Mouse (Mus musculus): ENCODE data around the gene Slc38a9.

The Slc38a9 gene

DNA sequence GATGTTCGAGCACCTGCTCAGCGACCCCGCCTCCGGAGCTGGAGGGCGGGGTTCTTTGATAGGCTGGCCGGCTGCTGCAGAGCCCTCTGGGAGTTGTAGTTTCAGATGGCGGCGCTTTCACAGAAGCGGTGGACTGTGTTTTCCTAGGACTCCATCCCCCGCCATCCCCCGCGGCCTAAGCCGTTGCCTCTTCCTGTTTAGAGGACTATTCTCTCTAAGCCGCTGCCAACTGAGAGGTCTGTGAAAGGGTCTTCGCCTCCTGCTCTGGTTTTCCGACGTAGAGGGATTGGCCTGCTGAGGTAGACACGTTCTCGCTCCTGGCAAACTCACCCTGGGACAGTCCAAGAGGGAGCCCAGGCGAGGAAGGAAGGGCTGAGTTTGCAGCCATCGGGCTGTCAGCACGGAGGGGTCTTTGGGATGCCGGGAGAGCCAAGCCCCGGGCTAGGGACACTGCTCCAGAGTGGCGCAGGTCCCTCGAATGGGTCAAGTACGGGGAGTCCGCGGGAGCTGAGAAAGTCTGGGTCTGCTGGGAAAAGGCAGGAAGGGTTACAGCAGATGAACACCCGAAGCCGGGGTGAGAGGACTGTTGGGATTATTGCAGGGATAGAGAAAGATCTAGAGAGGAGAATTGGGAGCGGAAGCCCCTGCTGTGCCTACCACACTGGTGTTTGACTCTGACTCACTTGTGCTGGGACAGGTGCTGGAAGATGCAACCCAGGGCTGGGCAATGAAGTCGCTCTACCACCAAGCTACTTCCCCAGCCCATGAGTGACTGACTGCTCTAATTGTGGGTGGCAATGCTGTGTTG, at the start of gene Slc38a9:
TSS of gene Slc38a9 (plus strand) at position 178 of the 808 bp plus-strand sequence.
- DNase-seq (ENCODE audit: low read depth, low spot score) = peak; percentile 95

DNA sequence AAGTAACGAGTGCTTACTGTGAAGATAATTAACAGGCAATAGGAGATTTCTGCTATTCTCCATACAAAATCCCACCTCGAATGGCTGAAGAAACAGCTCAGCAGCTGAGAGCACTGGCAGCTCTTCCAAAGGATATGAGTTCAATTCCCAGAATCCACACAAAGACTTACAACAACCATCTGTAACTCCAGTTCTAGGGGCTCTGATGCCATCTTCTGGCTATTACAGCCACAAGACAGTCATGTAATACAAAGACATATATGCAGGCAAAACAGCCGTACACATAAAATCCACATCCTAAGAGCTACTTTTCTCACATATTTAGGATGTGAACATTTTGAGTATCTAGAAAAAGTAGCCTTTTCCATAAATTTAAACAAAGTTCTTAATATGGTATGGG, 39.0 kb upstream of the Slc38a9 start:
- no peak for DNase-seq (ENCODE audit: low read depth, low spot score)

DNA sequence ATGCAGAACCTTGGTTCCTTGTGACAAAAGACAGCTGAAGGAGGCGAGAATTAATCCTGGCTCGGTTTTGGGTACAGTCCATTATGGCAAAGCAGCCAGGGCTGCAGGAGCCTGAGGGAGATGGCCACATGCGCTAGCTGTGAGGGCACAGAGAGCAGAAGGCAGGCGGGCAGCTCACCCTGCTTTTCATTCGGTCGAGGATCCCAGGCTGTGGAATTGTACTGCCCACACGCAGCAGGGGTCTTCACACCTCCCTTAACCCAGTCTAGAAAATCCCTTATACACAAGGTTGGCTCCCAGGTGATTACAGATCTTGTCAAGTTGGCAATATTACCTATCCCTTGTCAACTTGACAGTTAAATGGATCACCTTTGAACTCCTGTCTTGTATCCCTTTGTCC, 36.9 kb upstream of the Slc38a9 start:
- no peak for DNase-seq (ENCODE audit: low read depth, low spot score)

DNA sequence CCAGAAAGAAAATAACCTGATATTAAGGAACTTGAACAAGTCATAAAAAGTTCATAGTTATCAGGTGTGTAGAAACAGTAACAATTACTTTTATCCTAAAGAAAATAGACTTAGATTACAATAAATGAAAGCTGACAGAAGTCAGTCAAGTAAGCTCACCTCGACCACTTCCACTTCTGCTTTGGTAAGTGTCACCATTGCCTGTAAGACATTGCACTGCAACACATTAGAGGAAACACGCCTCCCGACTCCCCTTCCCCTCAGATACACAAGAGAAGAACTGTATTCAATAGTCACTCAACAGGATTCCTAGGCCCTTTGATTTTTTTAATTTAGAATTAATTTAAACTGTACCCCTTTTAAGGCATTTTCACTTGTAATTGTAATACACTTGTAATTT, 35.9 kb upstream of the Slc38a9 start:
- DNase-seq (ENCODE audit: low read depth, low spot score) = no peak

DNA sequence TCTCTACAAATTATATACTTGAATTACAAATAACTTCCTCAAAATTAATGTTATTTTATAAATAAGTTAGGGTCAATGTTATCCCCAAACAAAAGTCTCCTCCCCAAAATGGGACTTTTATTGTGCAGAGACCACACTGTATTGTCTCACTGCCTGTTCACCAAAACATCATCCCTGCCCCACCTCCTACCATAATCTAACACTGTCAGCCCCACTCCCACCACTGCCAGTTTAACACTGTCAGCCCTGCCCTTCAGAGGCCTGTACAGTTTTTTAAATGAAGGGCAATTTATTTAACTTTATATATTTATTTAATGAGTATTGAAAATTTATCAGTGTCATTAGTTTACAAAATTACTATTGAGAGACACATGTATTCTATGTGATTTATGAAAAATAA, 35.0 kb upstream of the Slc38a9 start:
- no peak for DNase-seq (ENCODE audit: low read depth, low spot score)

DNA sequence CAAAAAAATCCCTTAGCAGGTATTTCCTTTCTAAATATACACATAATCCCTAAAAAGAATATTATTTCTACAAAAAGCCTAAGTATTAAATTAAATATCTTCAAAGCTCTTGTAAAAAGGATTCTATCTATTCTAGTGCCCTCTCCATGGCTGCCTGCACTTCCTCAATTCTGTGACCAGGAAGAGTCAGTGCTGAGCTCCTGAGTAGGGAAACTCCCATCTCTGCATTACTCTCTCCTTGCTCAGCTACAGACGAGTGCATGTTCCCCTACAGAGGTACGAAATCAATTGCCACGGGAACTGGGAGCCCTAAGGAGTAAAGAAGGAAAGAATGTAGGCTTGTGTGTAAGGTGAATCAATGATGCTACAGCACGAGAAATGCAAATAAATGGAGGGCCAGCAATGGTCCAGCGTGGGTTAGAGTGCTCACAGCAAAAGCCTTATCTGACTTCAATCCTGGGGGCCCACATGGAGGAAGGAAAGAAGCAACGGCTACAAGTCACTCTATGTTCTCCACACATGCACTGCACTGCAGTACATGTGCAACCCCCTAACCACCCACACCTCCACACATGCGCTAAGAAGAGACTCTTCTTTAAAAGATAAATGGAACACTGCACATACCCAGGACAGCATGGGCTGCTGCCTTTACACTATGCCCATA, 25.2 kb upstream of the Slc38a9 start:
- DNase-seq (ENCODE audit: low read depth, low spot score) = no peak

DNA sequence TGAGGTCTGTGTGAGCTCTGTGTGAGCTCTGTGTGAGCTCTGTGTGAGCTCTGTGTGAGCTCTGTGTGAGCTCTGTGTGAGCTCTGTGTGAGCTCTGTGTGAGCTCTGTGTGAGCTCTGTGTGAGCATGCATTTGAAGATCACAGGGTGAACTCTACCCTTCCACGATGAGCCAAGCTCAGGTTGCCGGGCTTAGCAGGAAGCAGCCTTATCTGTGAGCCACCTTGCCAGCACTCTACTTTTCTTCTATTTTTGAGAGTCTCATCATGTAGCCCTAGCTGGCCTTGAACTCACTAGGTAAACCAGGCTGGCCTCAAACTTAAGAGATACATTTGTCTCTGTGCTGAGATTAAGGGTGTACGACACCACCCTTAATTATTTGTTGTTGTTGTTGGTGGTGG, 24.1 kb upstream of the Slc38a9 start:
- no peak for DNase-seq (ENCODE audit: low read depth, low spot score)

DNA sequence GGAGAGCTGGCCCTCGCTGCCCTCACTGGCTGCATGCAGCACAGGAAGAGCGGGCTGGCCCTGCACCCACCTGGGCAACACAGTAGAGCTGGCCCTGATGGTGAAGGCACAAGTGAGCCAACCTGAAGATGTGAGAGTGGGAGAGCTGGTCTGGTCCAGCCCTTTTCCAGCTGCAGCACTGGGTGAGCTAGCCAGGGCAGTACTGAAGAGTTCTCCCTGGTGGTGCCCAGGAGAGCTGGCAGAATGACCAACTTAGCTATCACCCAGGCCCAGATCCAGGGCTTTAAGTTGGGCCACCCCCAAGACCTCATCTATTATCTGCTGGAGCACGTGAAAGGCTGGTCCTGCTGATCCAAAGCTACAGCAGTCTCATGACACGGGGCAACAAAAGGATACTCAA, 21.4 kb upstream of the Slc38a9 start:
- no peak for DNase-seq (ENCODE audit: low read depth, low spot score)

DNA sequence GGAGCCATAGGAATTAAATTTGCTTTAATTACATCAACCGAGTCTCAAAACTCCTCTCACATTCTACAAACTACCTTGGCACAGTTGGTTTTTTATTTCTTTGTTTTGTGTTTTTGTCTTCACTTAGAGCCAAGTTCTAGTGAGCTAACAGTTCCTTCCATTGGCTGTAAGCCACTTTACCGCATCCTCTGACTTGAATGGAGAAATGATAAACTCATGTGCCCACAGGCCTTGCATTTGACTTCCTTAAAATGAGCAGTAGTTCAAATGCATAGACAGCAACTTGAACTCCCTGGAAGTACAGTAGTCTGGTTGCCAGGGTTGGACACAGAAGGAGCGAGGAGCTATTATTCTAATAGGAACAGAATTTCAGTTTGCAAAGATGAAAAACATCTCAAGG, 17.7 kb upstream of the Slc38a9 start:
- no peak for DNase-seq (ENCODE audit: low read depth, low spot score)

DNA sequence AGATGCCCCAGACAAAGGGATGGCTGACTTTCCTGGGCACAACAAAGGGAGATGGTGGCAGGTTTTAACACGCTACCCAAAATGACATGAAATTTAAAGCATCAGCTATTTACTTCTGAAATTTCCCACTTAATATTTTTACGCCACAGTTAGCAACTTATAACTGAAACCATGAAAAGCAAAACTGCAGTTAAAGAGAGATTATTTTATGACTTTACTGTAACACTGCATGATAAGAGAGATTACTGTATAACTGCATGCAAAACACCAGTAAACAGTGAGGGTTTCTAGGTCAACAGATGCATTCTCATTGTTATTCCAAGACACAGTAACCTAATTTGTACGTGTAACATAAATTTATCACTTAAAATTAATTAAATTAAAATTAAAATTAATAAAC, 15.6 kb upstream of the Slc38a9 start:
- no peak for DNase-seq (ENCODE audit: low read depth, low spot score)

DNA sequence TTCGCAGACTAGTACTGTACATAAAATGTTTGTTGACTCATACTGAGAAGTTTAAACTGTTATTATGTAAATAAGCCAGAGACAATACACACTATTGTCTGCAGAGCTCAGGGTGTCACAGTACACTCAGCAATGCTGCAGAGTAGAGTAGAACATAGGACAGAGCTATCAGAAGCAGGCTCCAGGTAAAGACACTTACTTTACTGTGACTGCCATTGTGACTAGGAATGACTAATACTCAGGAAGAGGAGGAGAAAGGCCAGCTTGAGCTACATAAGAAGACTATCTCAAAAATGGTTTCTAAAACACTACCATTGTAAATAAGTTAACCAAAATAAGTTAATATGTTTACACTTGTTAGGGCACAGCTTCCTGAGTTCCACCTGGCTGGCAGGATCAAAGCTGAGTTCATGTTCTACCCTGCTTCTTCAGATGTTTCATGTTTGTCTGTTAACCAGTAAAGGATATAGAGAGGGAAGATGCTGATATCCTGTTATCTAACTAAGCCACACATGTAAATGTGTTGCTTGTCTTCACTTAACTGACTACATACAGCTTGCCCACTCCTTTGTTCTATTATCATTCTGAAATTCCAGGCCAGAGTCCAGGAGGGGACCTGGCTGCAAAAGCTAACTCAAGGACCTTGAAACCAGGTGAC, 14.9 kb upstream of the Slc38a9 start:
- no peak for DNase-seq (ENCODE audit: low read depth, low spot score)

DNA sequence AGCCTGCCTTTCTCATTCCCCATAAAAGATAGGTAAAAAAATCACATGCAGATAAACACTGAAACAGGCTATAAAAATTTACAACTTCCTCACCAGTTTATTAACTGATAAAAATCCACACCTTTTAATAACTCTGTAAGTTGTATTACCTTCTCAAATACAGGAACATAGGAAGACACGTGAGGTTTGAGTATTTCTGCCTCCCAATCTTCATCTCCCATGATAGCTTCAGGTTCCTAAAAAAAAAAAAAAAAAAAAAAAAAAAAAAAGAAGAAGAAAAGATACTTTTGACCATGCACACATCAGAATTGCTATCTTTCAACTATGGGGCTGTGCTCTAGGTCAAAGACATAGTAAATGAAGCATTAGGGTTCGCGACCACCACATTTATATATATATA, 9.4 kb upstream of the Slc38a9 start:
- no peak for DNase-seq (ENCODE audit: low read depth, low spot score)

DNA sequence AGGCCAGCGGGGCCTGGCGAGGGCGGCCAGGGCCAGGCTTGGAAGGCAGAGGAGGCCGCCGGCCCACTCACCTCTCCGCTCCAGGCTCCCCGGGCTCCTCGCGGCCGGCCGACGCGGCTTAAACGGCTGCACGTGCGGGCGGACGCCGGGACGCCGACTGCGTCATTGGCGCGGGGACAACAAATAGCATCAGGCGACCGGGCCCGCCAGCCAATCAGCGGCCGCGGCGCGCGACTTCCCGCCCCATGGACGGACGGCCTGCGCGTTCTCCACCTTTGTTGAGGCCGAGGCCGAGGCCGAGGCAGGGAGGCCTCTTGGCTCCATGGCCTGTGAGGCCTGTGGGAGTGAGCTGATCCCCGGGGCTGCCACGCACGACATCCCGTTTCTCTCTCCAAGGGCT, 8.3 kb upstream of the Slc38a9 start, which contains the start of gene Ddx4:
TSS of gene Ddx4 (minus strand) at position 271 of the 400 bp plus-strand sequence.
- DNase-seq (ENCODE audit: low read depth, low spot score) = no peak

DNA sequence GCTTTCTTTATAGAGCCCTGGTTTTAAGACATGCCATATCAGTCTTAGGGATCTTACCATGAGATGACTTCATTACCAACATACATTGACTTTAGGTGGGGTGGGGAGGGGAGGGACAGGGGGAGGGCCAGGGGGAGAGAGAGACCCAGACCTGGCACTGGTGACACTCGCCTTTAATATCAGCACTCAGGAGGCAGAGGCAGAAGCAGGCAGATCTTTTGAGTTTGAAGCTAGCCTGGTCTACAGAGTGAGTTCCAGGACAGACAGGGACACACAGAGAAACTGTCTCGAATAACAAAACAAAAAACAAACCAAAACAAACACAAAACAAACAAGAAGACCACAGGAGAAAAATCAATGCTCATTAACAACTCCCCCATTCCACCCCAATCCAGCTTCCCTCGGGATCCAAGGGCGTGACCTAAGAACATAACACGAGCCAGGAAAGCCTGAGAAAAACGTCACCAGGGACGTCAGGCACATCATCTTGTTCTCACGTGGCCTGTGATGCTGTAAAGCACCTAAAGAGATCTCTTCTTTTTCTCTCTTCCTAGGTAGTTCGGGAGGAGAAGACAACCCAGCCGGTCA, 471 bp upstream of the Slc38a9 start:
- no peak for DNase-seq (ENCODE audit: low read depth, low spot score)

DNA sequence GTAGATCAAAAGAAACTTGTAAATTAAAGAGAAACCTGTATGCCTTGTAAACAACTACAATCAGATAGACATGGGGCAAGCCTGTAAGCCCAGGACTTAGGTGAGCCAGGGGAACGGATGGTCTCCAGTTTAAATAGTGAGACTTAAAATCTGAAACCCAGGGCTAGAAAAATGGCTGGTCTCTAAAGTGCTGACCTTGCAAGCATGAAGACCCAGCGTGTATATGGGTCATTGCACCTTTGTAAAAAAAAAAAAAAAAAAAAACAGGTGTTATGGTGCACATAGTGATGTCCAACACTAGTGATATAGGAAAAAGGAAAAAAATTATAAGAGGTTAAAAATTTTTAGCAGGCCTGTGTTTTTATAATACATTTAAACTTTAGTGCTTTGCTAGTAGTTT, 1.1 kb downstream of the Slc38a9 start:
- DNase-seq (ENCODE audit: low read depth, low spot score) = no peak

DNA sequence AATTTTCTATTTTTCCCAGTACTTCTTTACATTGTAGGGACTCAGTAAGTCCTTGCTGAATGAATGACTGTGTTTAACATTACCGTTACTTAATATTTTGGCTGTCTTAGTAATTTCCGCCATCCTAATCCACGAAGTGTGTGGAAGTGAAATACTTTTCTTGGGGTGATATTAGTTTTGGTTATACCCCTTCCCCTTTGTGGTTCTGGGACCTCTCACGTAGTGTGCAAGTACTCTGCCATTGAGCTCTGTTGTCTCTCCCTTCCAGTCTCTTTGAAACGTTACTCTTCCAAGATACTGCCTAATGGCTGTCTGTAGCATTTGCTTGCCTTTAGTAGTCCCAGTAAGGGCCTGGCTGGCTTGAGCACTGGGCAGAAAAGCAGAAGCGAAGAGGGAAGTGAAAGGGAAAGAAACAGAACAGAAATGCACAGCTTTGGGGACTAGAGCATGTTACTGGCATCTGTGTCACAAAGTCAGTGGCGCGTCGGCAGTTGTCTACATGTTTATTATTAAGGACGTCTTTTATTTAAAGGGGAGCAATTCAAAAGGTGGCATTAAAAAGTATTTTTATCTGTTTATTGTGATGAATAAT, 6.0 kb downstream of the Slc38a9 start:
- DNase-seq (ENCODE audit: low read depth, low spot score) = no peak

DNA sequence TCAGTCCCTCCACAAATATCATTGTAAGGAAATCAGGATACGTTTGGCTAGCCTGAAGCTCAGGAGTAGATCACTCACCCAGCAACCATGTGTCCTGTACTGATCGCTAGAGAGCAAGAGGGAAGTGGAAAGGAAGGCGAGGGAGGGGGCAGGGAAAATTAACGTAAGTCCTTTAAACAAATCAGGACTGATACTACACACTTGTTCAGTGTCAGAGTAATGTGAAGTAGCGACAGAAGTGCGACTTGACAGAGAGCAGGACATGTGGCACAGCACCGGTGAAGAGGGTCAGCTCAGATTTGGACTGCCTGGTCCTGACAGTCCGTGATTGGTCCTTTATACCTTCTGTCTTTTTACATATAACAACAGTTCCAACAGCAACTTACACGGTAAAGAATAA, 6.7 kb downstream of the Slc38a9 start:
- no peak for DNase-seq (ENCODE audit: low read depth, low spot score)

DNA sequence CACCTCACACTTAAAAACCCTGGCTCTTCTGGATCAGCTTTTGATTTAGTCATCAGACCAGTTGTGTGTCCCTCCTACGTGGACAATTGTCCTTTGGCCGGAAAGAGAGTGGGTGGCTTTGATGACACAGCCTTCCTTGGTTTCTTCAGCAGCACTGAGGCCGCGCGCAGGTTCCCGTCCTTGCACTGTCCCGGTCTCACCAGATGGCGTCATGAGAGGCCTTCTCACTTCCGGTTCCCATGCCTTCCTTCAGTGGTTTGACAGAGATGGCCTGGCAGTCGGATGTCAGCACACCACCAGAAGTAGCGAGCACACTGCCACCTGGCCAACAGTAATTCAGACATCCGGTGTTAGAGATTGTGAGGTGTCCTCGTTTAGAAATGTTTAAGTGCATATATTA, 11.2 kb downstream of the Slc38a9 start:
- DNase-seq (ENCODE audit: low read depth, low spot score) = no peak

DNA sequence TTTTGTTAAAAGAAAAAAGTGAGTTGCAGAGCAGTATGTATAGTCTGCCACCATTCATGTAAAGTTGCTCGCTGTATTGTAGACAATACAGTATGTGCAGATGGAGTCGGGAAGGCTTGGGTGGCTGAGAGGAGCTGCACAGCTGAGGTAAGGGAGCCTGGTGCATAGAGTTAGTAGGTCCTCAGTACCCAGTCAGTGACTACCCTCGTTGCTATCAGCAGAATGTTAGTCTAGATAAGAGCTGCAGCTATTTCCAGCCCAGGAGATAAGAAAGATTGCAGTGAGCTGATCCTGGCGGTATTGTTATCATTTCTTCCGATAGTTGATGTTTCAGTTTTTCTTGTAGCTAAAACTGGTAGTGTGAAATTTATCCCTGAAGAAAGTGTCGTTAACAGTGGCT, 12.2 kb downstream of the Slc38a9 start:
- no peak for DNase-seq (ENCODE audit: low read depth, low spot score)

DNA sequence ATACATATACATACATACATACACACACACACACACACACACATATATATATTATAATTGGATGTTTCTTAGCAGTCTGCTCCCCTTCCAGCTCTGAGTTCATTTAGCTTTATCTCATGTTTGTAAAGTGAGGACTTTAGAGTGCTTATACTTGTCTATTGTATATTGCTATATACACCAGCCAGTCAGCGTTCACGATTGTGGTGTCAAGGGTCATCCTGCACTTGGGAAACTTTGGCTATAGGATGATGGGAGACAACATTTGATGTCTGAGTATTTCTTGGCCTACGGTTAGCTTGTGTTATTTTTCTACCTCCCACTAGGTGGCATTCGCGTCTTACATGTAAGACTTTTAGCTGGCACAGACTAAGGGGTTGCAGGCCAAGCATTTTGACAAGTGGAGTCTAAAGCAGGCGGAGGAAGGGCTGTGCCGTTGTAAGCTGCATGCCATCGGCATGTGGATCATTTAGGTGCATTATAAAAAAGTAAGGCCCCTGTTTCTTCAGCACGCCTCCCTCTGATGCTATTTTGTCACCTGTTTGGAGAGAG, 13.4 kb downstream of the Slc38a9 start:
- DNase-seq (ENCODE audit: low read depth, low spot score) = peak; percentile 75

DNA sequence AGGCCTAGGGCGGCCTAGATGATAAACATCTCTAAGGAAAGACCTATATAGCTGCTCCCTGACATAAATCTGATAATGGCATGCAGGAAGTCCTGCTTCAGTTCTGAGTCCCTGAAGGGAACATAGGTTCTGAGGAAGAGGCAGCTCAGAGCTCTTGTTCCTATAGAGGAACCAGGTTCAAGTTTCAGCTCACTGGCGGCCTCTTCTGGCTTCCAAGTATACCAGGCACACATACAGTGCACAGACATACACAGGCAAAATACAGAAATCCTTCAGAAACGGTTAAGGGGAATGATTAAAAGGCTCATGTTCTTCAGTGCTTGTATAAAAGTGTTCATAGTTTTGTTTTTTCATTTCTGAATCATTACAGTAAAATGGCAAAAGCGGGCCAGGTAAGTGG, 17.6 kb downstream of the Slc38a9 start:
- DNase-seq (ENCODE audit: low read depth, low spot score) = no peak

DNA sequence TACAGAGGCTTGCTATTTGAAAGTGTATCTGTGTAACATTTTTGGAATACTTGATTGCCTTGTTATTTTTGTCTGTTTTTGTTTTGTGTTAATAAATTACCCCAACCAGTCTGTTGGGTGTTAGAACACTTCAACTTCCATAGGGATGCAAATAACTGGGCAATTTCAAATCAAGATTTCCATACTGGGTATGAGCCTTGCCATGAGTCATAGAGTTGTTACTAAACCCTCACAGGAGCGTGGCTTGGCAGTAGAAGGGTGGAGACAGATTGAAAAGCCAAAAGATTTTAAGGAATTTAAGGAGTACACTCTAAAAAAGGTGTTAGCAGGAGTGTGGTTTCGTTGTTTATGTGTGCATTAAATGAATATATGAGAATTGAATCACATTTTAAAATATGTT, 22.8 kb downstream of the Slc38a9 start:
- DNase-seq (ENCODE audit: low read depth, low spot score) = no peak
